Mouse (Mus musculus) lung, postnatal 0 days (tissue): ENCODE results near the gene Pim3.

Experiments used
- CTCF ChIP-seq: IDR thresholded peaks from 2 replicates; pipeline ENCODE4 v1.5.1; 2016; ENCODE audit warnings: antibody characterized with exemption, mild to moderate bottlenecking
- EP300 ChIP-seq: IDR thresholded peaks from 2 replicates; pipeline ENCODE4 v1.6.1; 2016; ENCODE audit warnings: antibody characterized with exemption, mild to moderate bottlenecking, control low read depth

GRCm38 (mm10) chr15:88851076-88851475, 10.9 kb upstream of the Pim3 start:
- TF ChIP-seq CTCF, result no peak
- no peak for TF ChIP-seq EP300
